Mouse (Mus musculus): ENCODE results near the gene Ldhc. TPM values are rescaled to one million over a fixed set of nuclear protein-coding genes. Genes with fewer than 3 reads are reported as not detected.
"Not testable (repeated sequence)": the region's sequence is repeated elsewhere in the genome, so short reads cannot be mapped to it uniquely, and the experiment has no call there.

Gene Ldhc
- polyA plus RNA-seq, 1 experiment from 2014 or later, result not detected

DNA sequence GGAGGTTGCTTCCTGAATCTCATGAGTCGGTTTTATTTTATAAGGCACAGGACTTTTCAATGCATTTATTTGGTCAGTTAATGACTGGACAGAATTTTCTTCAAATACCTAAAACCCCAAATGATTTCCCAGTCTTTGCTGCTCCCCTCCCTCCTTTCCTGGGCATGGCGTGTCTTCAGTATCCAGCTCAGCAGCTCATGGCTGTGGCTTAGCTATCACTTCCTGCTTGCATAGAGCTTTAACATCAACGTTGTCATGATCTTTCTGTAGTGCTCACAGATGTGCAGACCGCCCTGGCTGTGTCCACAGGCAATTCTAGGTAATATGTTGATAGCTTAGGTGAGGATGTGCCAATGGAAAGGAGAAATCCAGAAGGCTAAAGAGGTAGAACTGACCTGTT lies 11.0 kb downstream of the Ldhc start:
- Histone ChIP-seq H3K9me3 (ENCODE audit: control insufficient read depth, low read length) (no peaks in the 10 kb centered on the region), H3K27me3 (replicated peaks; ENCODE audit: control insufficient read depth, insufficient read depth, low read length) (no peaks in the 10 kb centered on the region), H3K4me3 (ENCODE audit: low read depth, low read length) (no peak overlapping the region), H3K4me1 (replicated peaks; ENCODE audit: control insufficient read depth, insufficient read depth, low read length) (no peaks in the 10 kb centered on the region), H3K27ac (ENCODE audit: low read depth) (no peak overlapping the region), H3K36me3 (ENCODE audit: control insufficient read depth, insufficient read depth, low read length) (no peaks in the 10 kb centered on the region), H3K9ac (ENCODE audit: low read length) (no peak overlapping the region), H3K4me2 (ENCODE audit: low read length) (no peak overlapping the region)
- DNase-seq (ENCODE audit: low spot score), result no peak
- WGBS, result 64% methylated on average over 4 of the region's 4 CpGs
- ATAC-seq (replicated peaks; ENCODE audit: low FRiP score, low TSS enrichment, low read depth), result no peak

GRCm38 (mm10) chr7:46876841-46877240 lies 15.8 kb downstream of the Ldhc start:
- Histone ChIP-seq H3K9me3 (ENCODE audit: control insufficient read depth, low read length) (no peaks in the 10 kb centered on the region), H3K4me3 (ENCODE audit: low read depth, low read length) (no peak overlapping the region), H3K9ac (ENCODE audit: low read length) (no peak overlapping the region), H3K36me3 (ENCODE audit: control insufficient read depth, insufficient read depth, low read length) (no peaks in the 10 kb centered on the region), H3K27me3 (replicated peaks; ENCODE audit: control insufficient read depth, insufficient read depth, low read length) (no peaks in the 10 kb centered on the region), H3K4me2 (ENCODE audit: low read length) (no peak overlapping the region), H3K27ac (ENCODE audit: low read depth) (no peak overlapping the region), H3K4me1 (replicated peaks; ENCODE audit: control insufficient read depth, insufficient read depth, low read length) (no peaks in the 10 kb centered on the region)
- ATAC-seq (replicated peaks; ENCODE audit: low FRiP score, low TSS enrichment, low read depth) (no peak), DNase-seq (ENCODE audit: low spot score) (no peak)
- WGBS, result 79% methylated on average over 4 of the region's 4 CpGs

- H3K27ac ChIP-seq (ENCODE audit: low read depth), result no peak overlapping the region
- H3K27me3 ChIP-seq (replicated peaks; ENCODE audit: control insufficient read depth, insufficient read depth, low read length), result no peaks in the 10 kb centered on the region
- DNase-seq (ENCODE audit: low spot score), result no peak
- ATAC-seq (replicated peaks; ENCODE audit: low FRiP score, low TSS enrichment, low read depth), result no peak
- H3K4me2 ChIP-seq (ENCODE audit: low read length), result no peak overlapping the region
- H3K9me3 ChIP-seq (ENCODE audit: control insufficient read depth, low read length), result no peaks in the 10 kb centered on the region
- H3K4me3 ChIP-seq (ENCODE audit: low read depth, low read length), result no peak overlapping the region
- H3K36me3 ChIP-seq (ENCODE audit: control insufficient read depth, insufficient read depth, low read length), result no peaks in the 10 kb centered on the region
- H3K4me1 ChIP-seq (replicated peaks; ENCODE audit: control insufficient read depth, insufficient read depth, low read length), result no peaks in the 10 kb centered on the region
- 79% methylated on average over 6 of the region's 6 CpGs for WGBS
- H3K9ac ChIP-seq (ENCODE audit: low read length), result no peak overlapping the region
Observed at GRCm38 (mm10) chr7:46877255-46877654, 16.3 kb downstream of the Ldhc start.

GRCm38 (mm10) chr7:46879851-46880250 lies 18.8 kb downstream of the Ldhc start:
- DNase-seq (ENCODE audit: low spot score) (no peak), ATAC-seq (replicated peaks; ENCODE audit: low FRiP score, low TSS enrichment, low read depth) (no peak)
- Histone ChIP-seq H3K4me2 (ENCODE audit: low read length) (no peak overlapping the region), H3K27ac (ENCODE audit: low read depth) (no peak overlapping the region), H3K4me1 (replicated peaks; ENCODE audit: control insufficient read depth, insufficient read depth, low read length) (no peaks in the 10 kb centered on the region), H3K9me3 (ENCODE audit: control insufficient read depth, low read length) (no peaks in the 10 kb centered on the region), H3K36me3 (ENCODE audit: control insufficient read depth, insufficient read depth, low read length) (peaks cover 5% of the 10 kb centered on the region; the same call in 1 of the 2 replicates), H3K27me3 (replicated peaks; ENCODE audit: control insufficient read depth, insufficient read depth, low read length) (no peaks in the 10 kb centered on the region), H3K4me3 (ENCODE audit: low read depth, low read length) (no peak overlapping the region), H3K9ac (ENCODE audit: low read length) (no peak overlapping the region)
- WGBS, result 94% methylated on average over 5 of the region's 5 CpGs

DNA sequence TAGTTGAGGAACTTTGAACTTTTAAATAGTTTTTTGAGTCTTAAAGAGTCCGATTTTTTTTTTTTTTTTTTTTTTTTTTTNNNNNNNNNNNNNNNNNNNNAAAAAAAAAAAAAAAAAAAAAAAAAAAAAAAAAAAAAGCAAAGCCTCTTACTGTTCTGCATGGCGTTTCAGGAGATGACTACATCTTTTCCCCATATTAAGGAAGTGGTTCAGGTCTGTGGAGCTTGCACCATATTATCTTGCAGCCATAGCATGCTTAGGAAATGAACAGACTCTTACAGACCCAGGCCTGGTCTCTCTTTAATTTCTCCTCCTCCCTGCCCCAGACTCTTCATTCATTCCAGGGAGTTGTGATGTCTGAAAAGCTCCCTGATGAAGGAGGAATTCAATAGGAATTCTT lies 20.0 kb downstream of the Ldhc start:
- DNase-seq (ENCODE audit: low spot score), result no peak
- no peak overlapping the region for H3K4me2 ChIP-seq (ENCODE audit: low read length)
- no peak overlapping the region for H3K27ac ChIP-seq (ENCODE audit: low read depth)
- H3K4me3 ChIP-seq (ENCODE audit: low read depth, low read length), result no peak overlapping the region
- H3K4me1 ChIP-seq (replicated peaks; ENCODE audit: control insufficient read depth, insufficient read depth, low read length), result no peaks in the 10 kb centered on the region
- ATAC-seq (replicated peaks; ENCODE audit: low FRiP score, low TSS enrichment, low read depth), result no peak
- 87% methylated on average over 2 of the region's 2 CpGs for WGBS
- H3K27me3 ChIP-seq (replicated peaks; ENCODE audit: control insufficient read depth, insufficient read depth, low read length), result no peaks in the 10 kb centered on the region
- peaks cover 11% of the 10 kb centered on the region; the same call in 1 of the 2 replicates for H3K36me3 ChIP-seq (ENCODE audit: control insufficient read depth, insufficient read depth, low read length)
- H3K9ac ChIP-seq (ENCODE audit: low read length), result no peak overlapping the region
- H3K9me3 ChIP-seq (ENCODE audit: control insufficient read depth, low read length), result no peaks in the 10 kb centered on the region

- not testable (repeated sequence) for H3K9ac ChIP-seq (ENCODE audit: low read length); H3K27ac ChIP-seq (ENCODE audit: low read depth); H3K4me2 ChIP-seq (ENCODE audit: low read length); H3K27me3 ChIP-seq (replicated peaks; ENCODE audit: control insufficient read depth, insufficient read depth, low read length); ATAC-seq (replicated peaks; ENCODE audit: low FRiP score, low TSS enrichment, low read depth); DNase-seq (ENCODE audit: low spot score); H3K9me3 ChIP-seq (ENCODE audit: control insufficient read depth, low read length); H3K4me1 ChIP-seq (replicated peaks; ENCODE audit: control insufficient read depth, insufficient read depth, low read length); H3K4me3 ChIP-seq (ENCODE audit: low read depth, low read length)
- peaks cover 19% of the 10 kb centered on the region for H3K36me3 ChIP-seq (ENCODE audit: control insufficient read depth, insufficient read depth, low read length)
- WGBS, result 77% methylated on average over 6 of the region's 8 CpGs
Observed at GRCm38 (mm10) chr7:46881941-46882340, 20.9 kb downstream of the Ldhc start.

- Histone ChIP-seq H3K36me3 (ENCODE audit: control insufficient read depth, insufficient read depth, low read length) (peaks cover 31% of the 10 kb centered on the region), H3K9ac (ENCODE audit: low read length) (no peak overlapping the region), H3K4me1 (replicated peaks; ENCODE audit: control insufficient read depth, insufficient read depth, low read length) (no peaks in the 10 kb centered on the region), H3K27me3 (replicated peaks; ENCODE audit: control insufficient read depth, insufficient read depth, low read length) (no peaks in the 10 kb centered on the region), H3K4me2 (ENCODE audit: low read length) (no peak overlapping the region), H3K27ac (ENCODE audit: low read depth) (no peak overlapping the region), H3K9me3 (ENCODE audit: control insufficient read depth, low read length) (no peaks in the 10 kb centered on the region), H3K4me3 (ENCODE audit: low read depth, low read length) (no peak overlapping the region)
- no peak for ATAC-seq (replicated peaks; ENCODE audit: low FRiP score, low TSS enrichment, low read depth)
- WGBS, result 90% methylated on average over 3 of the region's 3 CpGs
- no peak for DNase-seq (ENCODE audit: low spot score)
Observed at GRCm38 (mm10) chr7:46883304-46883703, 22.3 kb downstream of the Ldhc start.

GRCm38 (mm10) chr7:46895511-46895910 lies 34.5 kb downstream of the Ldhc start:
- Histone ChIP-seq H3K36me3 (ENCODE audit: control insufficient read depth, insufficient read depth, low read length) (peaks cover 94% of the 10 kb centered on the region), H3K9ac (ENCODE audit: low read length) (no peak overlapping the region), H3K27me3 (replicated peaks; ENCODE audit: control insufficient read depth, insufficient read depth, low read length) (no peaks in the 10 kb centered on the region), H3K27ac (ENCODE audit: low read depth) (no peak overlapping the region), H3K9me3 (ENCODE audit: control insufficient read depth, low read length) (no peaks in the 10 kb centered on the region), H3K4me2 (ENCODE audit: low read length) (no peak overlapping the region), H3K4me3 (ENCODE audit: low read depth, low read length) (no peak overlapping the region), H3K4me1 (replicated peaks; ENCODE audit: control insufficient read depth, insufficient read depth, low read length) (no peaks in the 10 kb centered on the region)
- 88% methylated on average over 3 of the region's 3 CpGs for WGBS
- DNase-seq (ENCODE audit: low spot score) (no peak), ATAC-seq (replicated peaks; ENCODE audit: low FRiP score, low TSS enrichment, low read depth) (no peak)

- Histone ChIP-seq H3K9ac (ENCODE audit: low read length) (no peak overlapping the region), H3K4me1 (replicated peaks; ENCODE audit: control insufficient read depth, insufficient read depth, low read length) (no peaks in the 10 kb centered on the region), H3K4me3 (ENCODE audit: low read depth, low read length) (no peak overlapping the region), H3K36me3 (ENCODE audit: control insufficient read depth, insufficient read depth, low read length) (peaks cover 97% of the 10 kb centered on the region), H3K4me2 (ENCODE audit: low read length) (no peak overlapping the region), H3K27ac (ENCODE audit: low read depth) (no peak overlapping the region), H3K9me3 (ENCODE audit: control insufficient read depth, low read length) (no peaks in the 10 kb centered on the region), H3K27me3 (replicated peaks; ENCODE audit: control insufficient read depth, insufficient read depth, low read length) (no peaks in the 10 kb centered on the region)
- ATAC-seq (replicated peaks; ENCODE audit: low FRiP score, low TSS enrichment, low read depth) (no peak), DNase-seq (ENCODE audit: low spot score) (no peak)
- 82% methylated on average over 3 of the region's 3 CpGs for WGBS
Observed at GRCm38 (mm10) chr7:46899343-46899742, 38.3 kb downstream of the Ldhc start.
